Mouse (Mus musculus) limb, embryonic 15.5 days (tissue): Measurements from ENCODE around the gene Odf3l2. TPM values are rescaled to one million over a fixed set of nuclear protein-coding genes. Genes with fewer than 3 reads are reported as not detected.

ENCODE experiments used
- ATAC-seq: fragments of 200-750 bp; cut with Nextera tagmentation; 2 replicates; pipeline ENCODE4 v1.8.0; 2017; ENCODE audit warnings: low read depth, moderate TSS enrichment; ENCODE audit not compliant: insufficient number of reproducible peaks, low FRiP score, low TSS enrichment
- H3K27ac ChIP-seq: fragments of 300-500 bp; sonication (generic); 2 replicates; pipeline ENCODE4 v1.5.1; 2015; ENCODE audit warnings: moderate library complexity, mild to moderate bottlenecking, inconsistent platforms
- H3K27me3 ChIP-seq: fragments of 300-500 bp; sonication (generic); 2 replicates; pipeline ENCODE4 v1.6.1; 2015; ENCODE audit warnings: inconsistent platforms
- H3K36me3 ChIP-seq: fragments of 300-500 bp; sonication (generic); 2 replicates; pipeline ENCODE4 v1.6.1; 2015; ENCODE audit warnings: inconsistent platforms
- H3K4me1 ChIP-seq: fragments of 300-500 bp; sonication (generic); 2 replicates; pipeline ENCODE4 v1.6.1; 2015; ENCODE audit warnings: inconsistent platforms
- H3K4me2 ChIP-seq: fragments of 300-500 bp; sonication (generic); 2 replicates; pipeline ENCODE4 v1.6.1; 2015; ENCODE audit warnings: mild to moderate bottlenecking, inconsistent platforms
- H3K4me3 ChIP-seq: fragments of 300-500 bp; sonication (generic); 2 replicates; pipeline ENCODE4 v1.5.1; 2015; ENCODE audit warnings: mild to moderate bottlenecking, inconsistent platforms
- H3K9ac ChIP-seq: fragments of 300-500 bp; sonication (generic); 2 replicates; pipeline ENCODE4 v1.6.1; 2015; ENCODE audit warnings: inconsistent platforms
- H3K9me3 ChIP-seq: fragments of 300-500 bp; sonication (generic); 2 replicates; pipeline ENCODE4 v1.6.1; 2016; ENCODE audit warnings: inconsistent platforms
- WGBS: fragments of 180-500 bp; shearing (Covaris S2); methylation state at CpG from one replicate; pipeline ENCODE4 v1.1.7; 2015; 5-methylcytosine and 5-hydroxymethylcytosine counted together
- polyA plus RNA-seq: library from polyadenylated mRNA; unstranded; fragments of >200 nt; fragmentation: Nextera tagmentation; extraction: Ambion mirVana; gene quantifications from 2 replicates; pipeline ENCODE4 v1.2.1, GENCODE M21; 2015

The Odf3l2 gene
- polyA plus RNA-seq = 0.12 TPM in 1 of 2 replicates, not detected in the other

- no peak within 1 kb of the TSS for H3K9ac ChIP-seq
- no peaks in the 10 kb centered on the region for H3K4me1 ChIP-seq
- no peaks in the 10 kb centered on the region for H3K36me3 ChIP-seq
- H3K27me3 ChIP-seq = no peaks in the 10 kb centered on the region
- peak; percentile 25; the same call in 1 of the 2 replicates for ATAC-seq
- H3K27ac ChIP-seq = no peak within 1 kb of the TSS
- no peak within 1 kb of the TSS for H3K4me2 ChIP-seq
- no peak within 1 kb of the TSS for H3K4me3 ChIP-seq
- H3K9me3 ChIP-seq = no peaks in the 10 kb centered on the region
- WGBS = 57% methylated on average over 8 of the region's 8 CpGs
These were observed at the start of gene Odf3l2 for GRCm38 (mm10) chr10:79645711-79646110. Odf3l2 (minus strand) TSS chr10:79645738.

DNA sequence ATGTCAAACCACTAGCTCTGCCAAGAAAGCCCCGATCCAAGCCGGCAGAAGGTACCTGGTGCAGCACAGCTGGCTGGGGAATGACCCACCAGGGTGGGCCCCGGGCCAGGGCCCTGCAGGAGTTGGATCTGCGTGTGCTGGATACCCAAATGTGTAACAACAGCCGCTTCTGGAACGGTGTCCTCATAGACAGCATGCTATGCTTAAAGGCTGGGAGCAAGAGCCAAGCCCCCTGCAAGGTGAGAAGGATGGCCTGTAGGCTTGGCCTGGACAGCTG lies 48.8 kb upstream of the Odf3l2 start:
- Histone ChIP-seq H3K4me3 (no peak overlapping the region), H3K36me3 (peaks cover under 1% of the 10 kb centered on the region; the same call in 1 of the 2 replicates), H3K27me3 (no peaks in the 10 kb centered on the region), H3K27ac (peak overlapping the region; percentile 88), H3K9me3 (no peaks in the 10 kb centered on the region), H3K4me1 (peaks cover 36% of the 10 kb centered on the region), H3K9ac (no peak overlapping the region), H3K4me2 (no peak overlapping the region)
- 54% methylated on average over 6 of the region's 6 CpGs for WGBS
- 0 out of 2 replicates have a peak, but pooled peaks have one; percentile 13 for ATAC-seq

- no peak overlapping the region for H3K4me2 ChIP-seq
- H3K4me3 ChIP-seq = no peak overlapping the region
- 58% methylated on average over 12 of the region's 12 CpGs for WGBS
- no peaks in the 10 kb centered on the region for H3K9me3 ChIP-seq
- H3K4me1 ChIP-seq = peaks cover 36% of the 10 kb centered on the region
- peak overlapping the region; percentile 88 for H3K27ac ChIP-seq
- no peak overlapping the region for H3K9ac ChIP-seq
- peaks cover 6% of the 10 kb centered on the region for H3K36me3 ChIP-seq
- H3K27me3 ChIP-seq = no peaks in the 10 kb centered on the region
- 0 out of 2 replicates have a peak, but pooled peaks have one; percentile 9 for ATAC-seq
These were observed 48.2 kb upstream of the Odf3l2 start for GRCm38 (mm10) chr10:79693580-79694378.

GRCm38 (mm10) chr10:79691986-79692548 lies 46.5 kb upstream of the Odf3l2 start:
- no peak for ATAC-seq
- 95% methylated on average over 2 of the region's 2 CpGs for WGBS
- H3K4me3 ChIP-seq = no peak overlapping the region
- no peaks in the 10 kb centered on the region for H3K9me3 ChIP-seq
- no peak overlapping the region for H3K27ac ChIP-seq
- H3K36me3 ChIP-seq = peaks cover 23% of the 10 kb centered on the region
- H3K27me3 ChIP-seq = no peaks in the 10 kb centered on the region
- no peak overlapping the region for H3K4me2 ChIP-seq
- H3K4me1 ChIP-seq = peaks cover 33% of the 10 kb centered on the region
- no peak overlapping the region for H3K9ac ChIP-seq

DNA sequence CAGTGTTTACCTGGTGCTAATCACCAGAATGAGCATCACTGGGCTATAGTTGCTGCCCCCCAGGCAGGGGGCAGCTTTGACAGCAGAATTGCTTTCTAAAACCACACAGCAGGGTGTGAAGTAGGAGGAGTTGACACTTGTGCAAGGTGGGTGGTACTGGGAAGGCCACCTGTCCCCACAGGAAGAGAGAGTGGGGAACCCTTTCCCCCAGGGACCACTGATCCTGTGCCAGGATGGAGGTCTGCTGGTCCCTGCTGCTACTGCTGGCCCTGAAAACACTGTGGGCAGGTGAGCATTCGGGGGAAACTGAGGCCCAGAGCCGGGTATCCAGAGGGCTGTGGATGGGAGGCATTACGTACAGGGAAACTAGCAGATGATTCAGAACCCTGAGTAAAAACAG lies 43.6 kb upstream of the Odf3l2 start:
- Histone ChIP-seq H3K9me3 (no peaks in the 10 kb centered on the region), H3K27me3 (no peaks in the 10 kb centered on the region), H3K4me3 (no peak overlapping the region), H3K4me2 (no peak overlapping the region), H3K4me1 (peaks cover 12% of the 10 kb centered on the region), H3K9ac (no peak overlapping the region), H3K27ac (no peak overlapping the region), H3K36me3 (peaks cover 52% of the 10 kb centered on the region)
- 91% methylated on average over 3 of the region's 3 CpGs for WGBS
- no peak for ATAC-seq

DNA sequence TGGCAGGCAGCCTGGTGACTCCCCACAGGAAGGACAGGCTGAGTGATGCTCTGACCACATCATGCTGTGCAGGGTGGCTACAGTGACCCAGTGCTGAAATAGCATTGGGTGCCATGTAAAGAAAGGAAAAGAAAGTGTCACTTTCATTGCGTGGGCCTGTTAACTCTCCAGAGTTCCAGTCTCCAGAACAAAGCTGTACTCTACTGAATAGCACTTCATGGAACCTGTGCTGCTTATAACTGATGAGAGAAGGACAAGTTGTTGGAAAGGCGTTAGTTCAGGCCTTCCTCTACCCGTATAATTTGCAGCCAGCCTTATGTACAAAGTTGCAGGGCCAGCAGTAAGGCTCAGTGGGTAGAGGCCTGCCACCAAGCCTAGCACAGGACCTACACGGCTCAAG lies 43.2 kb upstream of the Odf3l2 start, which contains the start of gene Gzmm:
Gene Gzmm, plus strand, starts transcription at position 301 of the 400 bp plus-strand sequence.
- ATAC-seq = no peak
- Histone ChIP-seq H3K4me3 (no peak within 1 kb of the TSS), H3K36me3 (peaks cover 54% of the 10 kb centered on the region), H3K4me1 (peaks cover 12% of the 10 kb centered on the region), H3K27me3 (no peaks in the 10 kb centered on the region), H3K27ac (no peak within 1 kb of the TSS), H3K9ac (no peak within 1 kb of the TSS), H3K4me2 (no peak within 1 kb of the TSS), H3K9me3 (no peaks in the 10 kb centered on the region)
- WGBS = 81% methylated on average over 4 of the region's 4 CpGs

- no peak overlapping the region for H3K4me2 ChIP-seq
- 96% methylated on average over 6 of the region's 6 CpGs for WGBS
- no peak for ATAC-seq
- H3K27me3 ChIP-seq = no peaks in the 10 kb centered on the region
- no peak overlapping the region for H3K4me3 ChIP-seq
- no peak overlapping the region for H3K9ac ChIP-seq
- H3K27ac ChIP-seq = no peak overlapping the region
- peaks cover 20% of the 10 kb centered on the region for H3K4me1 ChIP-seq
- no peaks in the 10 kb centered on the region for H3K9me3 ChIP-seq
- peaks cover 54% of the 10 kb centered on the region for H3K36me3 ChIP-seq
These were observed 42.0 kb upstream of the Odf3l2 start for GRCm38 (mm10) chr10:79687513-79687912.

DNA sequence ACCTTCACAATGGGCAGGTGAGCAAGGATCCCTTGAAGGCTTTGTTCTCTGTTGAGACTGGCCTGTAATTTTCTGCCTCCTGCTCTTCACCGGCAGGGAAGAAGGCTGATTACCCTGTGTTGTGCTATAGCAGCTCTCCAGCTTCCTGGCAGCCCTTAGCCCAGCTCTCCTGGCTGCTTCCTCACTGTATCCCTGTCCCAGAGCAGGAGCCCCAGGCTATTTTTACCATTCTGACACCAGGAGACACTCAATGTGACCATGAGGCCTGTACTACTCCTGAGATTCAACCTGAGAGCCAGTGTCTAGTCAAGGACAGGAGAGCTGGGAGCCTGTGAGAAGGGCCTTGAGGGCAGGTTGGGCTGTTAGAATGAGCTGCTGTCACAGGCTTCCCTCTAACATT lies 41.2 kb upstream of the Odf3l2 start:
- Histone ChIP-seq H3K36me3 (peaks cover 54% of the 10 kb centered on the region), H3K4me1 (peaks cover 20% of the 10 kb centered on the region), H3K4me3 (no peak overlapping the region), H3K4me2 (no peak overlapping the region), H3K27me3 (no peaks in the 10 kb centered on the region), H3K9ac (no peak overlapping the region), H3K9me3 (no peaks in the 10 kb centered on the region), H3K27ac (no peak overlapping the region)
- 95% methylated on average over 1 of the region's 1 CpGs for whole genome bisulfite sequencing
- no peak for ATAC-seq

- ATAC-seq = no peak
- no peak overlapping the region for H3K4me2 ChIP-seq
- no peak overlapping the region for H3K9ac ChIP-seq
- no peaks in the 10 kb centered on the region for H3K9me3 ChIP-seq
- no peak overlapping the region for H3K27ac ChIP-seq
- no peaks in the 10 kb centered on the region for H3K27me3 ChIP-seq
- peaks cover 22% of the 10 kb centered on the region for H3K4me1 ChIP-seq
- peaks cover 54% of the 10 kb centered on the region for H3K36me3 ChIP-seq
- 90% methylated on average over 2 of the region's 2 CpGs for WGBS
- no peak overlapping the region for H3K4me3 ChIP-seq
These were observed 40.7 kb upstream of the Odf3l2 start for GRCm38 (mm10) chr10:79686219-79686618.

- Histone ChIP-seq H3K4me1 (peaks cover 27% of the 10 kb centered on the region), H3K4me2 (no peak overlapping the region), H3K27ac (no peak overlapping the region), H3K9me3 (no peaks in the 10 kb centered on the region), H3K36me3 (peaks cover 54% of the 10 kb centered on the region), H3K27me3 (no peaks in the 10 kb centered on the region), H3K4me3 (no peak overlapping the region), H3K9ac (no peak overlapping the region)
- 89% methylated on average over 25 of the region's 25 CpGs for WGBS
- ATAC-seq = no peak
These were observed 39.4 kb upstream of the Odf3l2 start for GRCm38 (mm10) chr10:79684770-79685600.

- Histone ChIP-seq H3K27me3 (no peaks in the 10 kb centered on the region), H3K9me3 (no peaks in the 10 kb centered on the region), H3K4me1 (peaks cover 27% of the 10 kb centered on the region), H3K4me3 (peak overlapping the region; percentile 71), H3K4me2 (peak overlapping the region; percentile 84), H3K9ac (no peak overlapping the region), H3K36me3 (peaks cover 50% of the 10 kb centered on the region), H3K27ac (no peak overlapping the region)
- 85% methylated on average over 6 of the region's 6 CpGs for WGBS
- no peak for ATAC-seq
These were observed 38.4 kb upstream of the Odf3l2 start for GRCm38 (mm10) chr10:79683726-79684640.
